Mouse (Mus musculus): ENCODE data around the gene Il12rb1. TPM values are rescaled to one million over a fixed set of nuclear protein-coding genes. Genes with fewer than 3 reads are reported as not detected.

Gene Il12rb1
- polyA plus RNA-seq, 2 experiments = 0.13 TPM; not detected in 1

GRCm38 (mm10) chr8:70769858-70770257 lies 38.4 kb upstream of the Il12rb1 start:
- H3K27ac ChIP-seq (replicated peaks; ENCODE audit: low read depth, low read length) = no peak overlapping the region
- ATAC-seq (ENCODE audit: low FRiP score, low read depth) = no peak
- no peak for DNase-seq (ENCODE audit: low spot score)
- no peak for TF ChIP-seq POLR2A (IDR thresholded peaks at IDR 0.05; ENCODE audit: borderline replicate concordance, extremely low read depth, insufficient read depth, insufficient read length)
- H3K36me3 ChIP-seq (ENCODE audit: control insufficient read depth, insufficient read depth, low read length) = peaks cover 65% of the 10 kb centered on the region
- H3K4me3 ChIP-seq (replicated peaks; ENCODE audit: low read length) = no peak overlapping the region
- peaks cover 32% of the 10 kb centered on the region for H3K4me1 ChIP-seq (ENCODE audit: control insufficient read depth, insufficient read depth, low read length)
- no peaks in the 10 kb centered on the region for H3K27me3 ChIP-seq (ENCODE audit: control insufficient read depth, insufficient read depth, low read length)
- H3K4me2 ChIP-seq (replicated peaks; ENCODE audit: low read depth, low read length, severe bottlenecking) = no peak overlapping the region
- H3K9me3 ChIP-seq (ENCODE audit: control insufficient read depth, low read length) = no peaks in the 10 kb centered on the region
- 70% methylated on average over 12 of the region's 12 CpGs for WGBS
- no peak overlapping the region for H3K9ac ChIP-seq (ENCODE audit: low read depth, low read length, severe bottlenecking)

DNA sequence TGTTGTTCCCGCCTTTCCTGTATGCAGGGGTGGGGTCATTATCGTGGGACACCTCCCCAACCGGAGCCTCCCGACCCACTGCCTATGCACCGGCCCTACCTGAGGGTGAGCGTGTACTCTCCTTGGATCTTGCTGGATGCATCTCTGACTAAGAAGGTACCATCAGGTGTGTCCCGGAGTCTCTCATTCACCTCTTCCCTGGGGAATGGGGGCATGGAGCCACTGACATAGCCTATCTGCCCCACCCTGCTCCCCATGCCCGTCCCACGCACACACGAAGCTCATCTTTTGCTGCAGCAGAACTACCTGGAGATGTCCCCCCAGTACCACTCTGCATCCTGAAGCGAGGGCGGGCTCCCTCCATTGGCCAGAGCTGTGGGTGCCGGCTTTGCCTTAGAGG lies 37.5 kb upstream of the Il12rb1 start:
- no peak for TF ChIP-seq POLR2A (IDR thresholded peaks at IDR 0.05; ENCODE audit: borderline replicate concordance, extremely low read depth, insufficient read depth, insufficient read length)
- no peak overlapping the region for H3K27ac ChIP-seq (replicated peaks; ENCODE audit: low read depth, low read length)
- peaks cover 65% of the 10 kb centered on the region for H3K36me3 ChIP-seq (ENCODE audit: control insufficient read depth, insufficient read depth, low read length)
- DNase-seq (ENCODE audit: low spot score) (no peak), ATAC-seq (ENCODE audit: low FRiP score, low read depth) (no peak)
- WGBS = 98% methylated on average over 13 of the region's 13 CpGs
- peaks cover 38% of the 10 kb centered on the region for H3K4me1 ChIP-seq (ENCODE audit: control insufficient read depth, insufficient read depth, low read length)
- H3K4me3 ChIP-seq (replicated peaks; ENCODE audit: low read length) = no peak overlapping the region
- no peak overlapping the region for H3K4me2 ChIP-seq (replicated peaks; ENCODE audit: low read depth, low read length, severe bottlenecking)
- H3K27me3 ChIP-seq (ENCODE audit: control insufficient read depth, insufficient read depth, low read length) = no peaks in the 10 kb centered on the region
- no peak overlapping the region for H3K9ac ChIP-seq (ENCODE audit: low read depth, low read length, severe bottlenecking)
- no peaks in the 10 kb centered on the region for H3K9me3 ChIP-seq (ENCODE audit: control insufficient read depth, low read length)

GRCm38 (mm10) chr8:70771217-70771616 lies 37.0 kb upstream of the Il12rb1 start:
- H3K36me3 ChIP-seq (ENCODE audit: control insufficient read depth, insufficient read depth, low read length) = peaks cover 65% of the 10 kb centered on the region
- no peak for ATAC-seq (ENCODE audit: low FRiP score, low read depth)
- no peak overlapping the region for H3K4me3 ChIP-seq (replicated peaks; ENCODE audit: low read length)
- TF ChIP-seq POLR2A (IDR thresholded peaks at IDR 0.05; ENCODE audit: borderline replicate concordance, extremely low read depth, insufficient read depth, insufficient read length) = no peak
- H3K9ac ChIP-seq (ENCODE audit: low read depth, low read length, severe bottlenecking) = no peak overlapping the region
- H3K4me2 ChIP-seq (replicated peaks; ENCODE audit: low read depth, low read length, severe bottlenecking) = no peak overlapping the region
- H3K4me1 ChIP-seq (ENCODE audit: control insufficient read depth, insufficient read depth, low read length) = peaks cover 35% of the 10 kb centered on the region
- H3K27me3 ChIP-seq (ENCODE audit: control insufficient read depth, insufficient read depth, low read length) = no peaks in the 10 kb centered on the region
- H3K27ac ChIP-seq (replicated peaks; ENCODE audit: low read depth, low read length) = no peak overlapping the region
- DNase-seq (ENCODE audit: low spot score) = no peak
- WGBS = 82% methylated on average over 7 of the region's 7 CpGs
- H3K9me3 ChIP-seq (ENCODE audit: control insufficient read depth, low read length) = no peaks in the 10 kb centered on the region

- TF ChIP-seq POLR2A (IDR thresholded peaks at IDR 0.05; ENCODE audit: borderline replicate concordance, extremely low read depth, insufficient read depth, insufficient read length) = no peak
- no peak overlapping the region for H3K9ac ChIP-seq (ENCODE audit: low read depth, low read length, severe bottlenecking)
- WGBS = 96% methylated on average over 13 of the region's 13 CpGs
- peaks cover 27% of the 10 kb centered on the region for H3K4me1 ChIP-seq (ENCODE audit: control insufficient read depth, insufficient read depth, low read length)
- no peak overlapping the region for H3K4me3 ChIP-seq (replicated peaks; ENCODE audit: low read length)
- peaks cover 65% of the 10 kb centered on the region for H3K36me3 ChIP-seq (ENCODE audit: control insufficient read depth, insufficient read depth, low read length)
- no peak for DNase-seq (ENCODE audit: low spot score)
- no peaks in the 10 kb centered on the region for H3K9me3 ChIP-seq (ENCODE audit: control insufficient read depth, low read length)
- H3K27ac ChIP-seq (replicated peaks; ENCODE audit: low read depth, low read length) = no peak overlapping the region
- H3K4me2 ChIP-seq (replicated peaks; ENCODE audit: low read depth, low read length, severe bottlenecking) = no peak overlapping the region
- H3K27me3 ChIP-seq (ENCODE audit: control insufficient read depth, insufficient read depth, low read length) = no peaks in the 10 kb centered on the region
- no peak for ATAC-seq (ENCODE audit: low FRiP score, low read depth)
These were observed 36.2 kb upstream of the Il12rb1 start for GRCm38 (mm10) chr8:70772075-70772474.

- Histone ChIP-seq H3K27ac (replicated peaks; ENCODE audit: low read depth, low read length) (0 out of 2 replicates have a peak overlapping the region, but pooled peaks have one; percentile 13), H3K9me3 (ENCODE audit: control insufficient read depth, low read length) (no peaks in the 10 kb centered on the region), H3K4me2 (replicated peaks; ENCODE audit: low read depth, low read length, severe bottlenecking) (0 out of 2 replicates have a peak overlapping the region, but pooled peaks have one; percentile 28), H3K4me3 (replicated peaks; ENCODE audit: low read length) (no peak overlapping the region), H3K36me3 (ENCODE audit: control insufficient read depth, insufficient read depth, low read length) (peaks cover 65% of the 10 kb centered on the region), H3K4me1 (ENCODE audit: control insufficient read depth, insufficient read depth, low read length) (peaks cover 31% of the 10 kb centered on the region), H3K9ac (ENCODE audit: low read depth, low read length, severe bottlenecking) (no peak overlapping the region), H3K27me3 (ENCODE audit: control insufficient read depth, insufficient read depth, low read length) (no peaks in the 10 kb centered on the region)
- no peak for ATAC-seq (ENCODE audit: low FRiP score, low read depth)
- 87% methylated on average over 9 of the region's 9 CpGs for WGBS
- no peak for DNase-seq (ENCODE audit: low spot score)
- TF ChIP-seq POLR2A (IDR thresholded peaks at IDR 0.05; ENCODE audit: borderline replicate concordance, extremely low read depth, insufficient read depth, insufficient read length) = no peak
These were observed 35.4 kb upstream of the Il12rb1 start for GRCm38 (mm10) chr8:70772890-70773289.

DNA sequence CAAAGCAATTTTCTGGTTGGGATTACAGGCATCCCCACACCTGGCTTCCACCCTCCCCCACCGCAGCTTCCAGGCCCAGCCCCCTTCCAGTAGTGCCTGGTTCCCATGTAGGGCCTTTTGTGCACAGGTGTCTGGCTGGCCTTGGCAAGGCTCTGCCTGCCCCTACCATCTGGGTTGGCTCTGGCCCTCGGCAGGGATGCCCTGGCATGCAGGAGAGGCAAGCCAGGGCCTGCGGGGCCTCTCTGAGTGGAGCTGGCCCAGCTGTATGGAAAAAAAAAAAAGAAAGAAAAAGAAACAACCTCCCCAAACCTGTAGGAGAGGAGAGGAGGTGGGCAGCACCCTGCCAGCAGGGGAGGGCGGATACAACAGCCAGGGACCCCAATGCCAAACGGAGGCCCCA lies 34.8 kb upstream of the Il12rb1 start:
- DNase-seq (ENCODE audit: low spot score) = no peak
- Histone ChIP-seq H3K27me3 (ENCODE audit: control insufficient read depth, insufficient read depth, low read length) (no peaks in the 10 kb centered on the region), H3K27ac (replicated peaks; ENCODE audit: low read depth, low read length) (peak overlapping the region; percentile 68), H3K4me3 (replicated peaks; ENCODE audit: low read length) (no peak overlapping the region; the same call in 1 of the 2 replicates), H3K36me3 (ENCODE audit: control insufficient read depth, insufficient read depth, low read length) (peaks cover 65% of the 10 kb centered on the region), H3K9me3 (ENCODE audit: control insufficient read depth, low read length) (no peaks in the 10 kb centered on the region), H3K9ac (ENCODE audit: low read depth, low read length, severe bottlenecking) (peak overlapping the region; percentile 36; the same call in 1 of the 2 replicates), H3K4me1 (ENCODE audit: control insufficient read depth, insufficient read depth, low read length) (peaks cover 33% of the 10 kb centered on the region), H3K4me2 (replicated peaks; ENCODE audit: low read depth, low read length, severe bottlenecking) (peak overlapping the region; percentile 28; the same call in 1 of the 2 replicates)
- WGBS = 54% methylated on average over 5 of the region's 5 CpGs
- ATAC-seq (ENCODE audit: low FRiP score, low read depth) = no peak
- no peak for TF ChIP-seq POLR2A (IDR thresholded peaks at IDR 0.05; ENCODE audit: borderline replicate concordance, extremely low read depth, insufficient read depth, insufficient read length)

Data from limb, embryonic 14.5 days (tissue).